Mouse (Mus musculus) embryonic facial prominence, embryonic 10.5 days (tissue): ENCODE results near the gene Gigyf2. TPM values are rescaled to one million over a fixed set of nuclear protein-coding genes. Genes with fewer than 3 reads are reported as not detected.

Source experiments
- DNase-seq: peaks from one replicate; pipeline ENCODE4 v3.0.0-alpha.2; 2017; ENCODE audit warnings: low spot score
- H3K27ac ChIP-seq: fragments of 300-500 bp; sonication (generic); replicated peaks from 2 replicates; pipeline ENCODE4 v1.5.1; 2016; ENCODE audit warnings: mild to moderate bottlenecking
- H3K27me3 ChIP-seq: fragments of 300-500 bp; sonication (generic); replicated peaks from 2 replicates; pipeline ENCODE4 v1.6.1; 2016; ENCODE audit warnings: low read depth, mild to moderate bottlenecking; ENCODE audit not compliant: poor library complexity, severe bottlenecking
- H3K36me3 ChIP-seq: fragments of 300-500 bp; sonication (generic); replicated peaks from 2 replicates; pipeline ENCODE4 v1.6.1; 2016; ENCODE audit warnings: mild to moderate bottlenecking, moderate library complexity
- H3K4me1 ChIP-seq: fragments of 300-500 bp; sonication (generic); 2 replicates; pipeline ENCODE4 v1.6.1; 2016
- H3K4me3 ChIP-seq: fragments of 300-500 bp; sonication (generic); 2 replicates; pipeline ENCODE4 v1.5.1; 2016; ENCODE audit warnings: mild to moderate bottlenecking, moderate library complexity
- H3K9me3 ChIP-seq: fragments of 300-500 bp; sonication (generic); 2 replicates; pipeline ENCODE4 v1.6.1; 2016; ENCODE audit warnings: mild to moderate bottlenecking
- WGBS: fragments of 180-500 bp; shearing (Covaris S2); methylation state at CpG from one replicate; pipeline ENCODE4 v1.1.7; 2016; 5-methylcytosine and 5-hydroxymethylcytosine counted together
- polyA plus RNA-seq: library from polyadenylated mRNA; unstranded; fragments of >200 nt; fragmentation: Nextera tagmentation; extraction: Ambion mirVana; gene quantifications from 2 replicates; pipeline ENCODE4 v1.2.1, GENCODE M21; 2016

The Gigyf2 gene
- polyA plus RNA-seq, 1 experiment from 2014 or later: 55.2 TPM

GRCm38 (mm10) chr1:87471914-87472313 is 145.1 kb downstream of the Gigyf2 start:
- 70% methylated on average over 7 of the region's 7 CpGs for WGBS
- no peaks in the 10 kb centered on the region for H3K9me3 ChIP-seq
- no peak overlapping the region for H3K27ac ChIP-seq
- no peak for DNase-seq
- no peaks in the 10 kb centered on the region for H3K36me3 ChIP-seq
- H3K4me1 ChIP-seq: peaks cover 9% of the 10 kb centered on the region
- H3K27me3 ChIP-seq: peaks cover 46% of the 10 kb centered on the region
- H3K4me3 ChIP-seq: no peak overlapping the region

DNA sequence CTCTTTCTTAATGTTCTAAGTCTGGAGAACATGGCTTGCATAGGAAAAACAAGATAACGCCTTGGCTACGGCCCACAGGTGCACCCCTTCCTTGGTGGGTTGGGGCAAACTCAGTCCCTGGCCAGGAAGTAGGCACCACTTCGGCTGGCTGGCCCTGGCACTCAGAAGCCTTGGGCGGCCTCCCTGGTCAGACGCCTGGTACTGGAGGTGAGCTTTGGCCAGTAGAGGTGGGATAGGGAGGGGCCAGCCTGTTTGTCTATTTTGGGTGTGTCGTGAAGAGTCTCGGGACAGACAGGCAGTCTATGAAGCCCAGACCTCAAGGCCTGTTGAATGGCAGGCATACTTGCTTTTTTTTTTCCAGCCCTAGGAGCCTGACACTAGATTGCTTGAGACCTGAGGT is 145.8 kb downstream of the Gigyf2 start:
- Histone ChIP-seq H3K4me1 (peaks cover 9% of the 10 kb centered on the region), H3K4me3 (no peak overlapping the region), H3K27me3 (peaks cover 52% of the 10 kb centered on the region), H3K9me3 (no peaks in the 10 kb centered on the region), H3K36me3 (no peaks in the 10 kb centered on the region), H3K27ac (no peak overlapping the region)
- 88% methylated on average over 7 of the region's 7 CpGs for WGBS
- no peak for DNase-seq

DNA sequence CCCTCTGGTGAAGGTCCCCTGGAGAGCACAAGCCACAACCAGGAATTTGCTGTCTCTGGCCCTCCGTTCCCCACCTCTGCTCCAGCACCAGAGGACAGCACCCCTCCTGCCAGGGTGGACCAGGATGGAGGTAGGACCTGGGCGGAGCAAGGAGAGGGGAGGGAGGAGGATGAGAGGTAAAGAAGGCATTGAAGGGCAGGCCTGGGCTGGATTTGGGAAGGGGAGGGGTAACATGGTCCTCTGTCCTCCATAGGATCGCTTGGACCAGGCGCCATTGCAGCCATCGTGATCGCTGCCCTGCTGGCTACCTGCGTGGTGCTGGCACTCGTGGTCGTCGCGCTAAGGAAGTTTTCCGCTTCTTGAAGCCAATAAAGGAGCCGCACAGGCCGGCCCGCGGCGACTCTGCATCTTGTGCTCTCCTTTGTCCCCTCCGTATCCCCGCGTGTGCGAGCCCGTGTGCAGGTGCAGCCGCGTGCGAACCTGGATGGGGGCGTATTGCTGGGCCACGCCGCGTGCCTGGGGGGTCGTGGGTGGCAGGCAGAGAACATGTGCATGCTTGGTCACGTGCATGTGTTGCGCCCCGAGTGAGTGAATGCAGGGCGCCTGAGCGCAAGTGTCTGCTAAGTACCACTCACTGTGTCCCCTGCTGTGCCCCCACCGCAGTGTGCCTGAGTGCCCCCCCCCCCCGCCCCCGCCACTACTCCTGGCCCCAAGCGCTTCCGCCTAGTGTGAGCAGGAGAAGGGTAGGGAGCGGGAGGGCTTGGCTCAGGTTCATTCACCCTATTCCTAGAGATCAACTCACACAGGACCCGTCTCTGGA is 148.5 kb downstream of the Gigyf2 start:
- peak; percentile 38 for DNase-seq
- WGBS: 2% methylated on average over 42 of the region's 42 CpGs
- Histone ChIP-seq H3K9me3 (no peaks in the 10 kb centered on the region), H3K36me3 (no peaks in the 10 kb centered on the region), H3K27ac (peak overlapping the region; percentile 60; the same call in 1 of the 2 replicates), H3K4me3 (peak overlapping the region; percentile 59), H3K27me3 (peaks cover 54% of the 10 kb centered on the region), H3K4me1 (peaks cover 9% of the 10 kb centered on the region)

- Histone ChIP-seq H3K4me1 (no peaks in the 10 kb centered on the region; the same call in 1 of the 2 replicates), H3K27ac (no peak overlapping the region), H3K27me3 (peaks cover 2% of the 10 kb centered on the region; the same call in 1 of the 2 replicates), H3K4me3 (no peak overlapping the region), H3K36me3 (no peaks in the 10 kb centered on the region), H3K9me3 (no peaks in the 10 kb centered on the region)
- DNase-seq: no peak
- 90% methylated on average over 4 of the region's 4 CpGs for WGBS
These were observed 155.7 kb downstream of the Gigyf2 start for GRCm38 (mm10) chr1:87482546-87482945.

DNA sequence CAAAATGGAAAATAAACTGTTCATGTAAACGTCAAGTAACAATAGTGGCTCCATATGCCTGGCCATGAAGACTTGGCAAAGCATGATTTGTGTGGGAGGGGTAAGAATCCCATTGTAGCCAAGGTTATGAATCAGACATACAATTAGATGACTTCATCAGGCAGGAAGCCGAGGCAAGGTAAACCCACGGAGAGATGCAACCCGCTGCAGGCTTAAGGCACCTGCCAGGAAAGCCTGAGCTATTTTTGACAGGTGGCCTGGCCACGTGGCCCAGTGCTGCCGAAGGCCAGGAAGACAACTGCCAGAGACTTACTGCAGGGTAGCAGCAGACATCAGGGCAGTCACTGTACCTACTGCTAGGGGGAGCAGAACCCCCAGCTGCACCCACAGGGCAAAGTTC is 159.6 kb downstream of the Gigyf2 start:
- no peak overlapping the region for H3K4me3 ChIP-seq
- no peak overlapping the region for H3K27ac ChIP-seq
- H3K4me1 ChIP-seq: no peaks in the 10 kb centered on the region
- no peaks in the 10 kb centered on the region for H3K36me3 ChIP-seq
- no peaks in the 10 kb centered on the region for H3K27me3 ChIP-seq
- H3K9me3 ChIP-seq: no peaks in the 10 kb centered on the region
- DNase-seq: no peak
- WGBS: 75% methylated on average over 6 of the region's 6 CpGs

DNA sequence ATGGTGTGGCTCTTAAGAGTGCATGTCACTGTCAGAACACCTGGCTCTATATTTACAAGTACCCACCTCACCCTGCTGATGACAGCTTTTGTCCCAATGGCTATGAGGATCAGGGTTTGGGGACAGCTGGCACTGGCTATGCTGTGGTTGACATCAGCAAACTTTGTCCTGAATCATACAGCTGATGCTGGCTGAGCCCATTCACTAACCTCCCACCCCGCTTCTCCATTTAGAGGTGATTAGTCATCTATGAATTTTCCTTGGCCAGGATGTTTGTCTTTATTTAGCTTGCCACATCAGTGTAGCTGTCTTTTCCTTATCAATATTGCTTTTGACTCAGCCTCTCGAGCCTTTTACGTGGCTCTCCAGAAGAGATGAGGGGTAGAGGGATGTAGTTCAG is 165.5 kb downstream of the Gigyf2 start:
- Histone ChIP-seq H3K9me3 (no peaks in the 10 kb centered on the region), H3K27ac (no peak overlapping the region), H3K27me3 (no peaks in the 10 kb centered on the region), H3K4me3 (no peak overlapping the region), H3K4me1 (no peaks in the 10 kb centered on the region), H3K36me3 (no peaks in the 10 kb centered on the region)
- 89% methylated on average over 3 of the region's 3 CpGs for WGBS
- no peak for DNase-seq

- 74% methylated on average over 4 of the region's 4 CpGs for WGBS
These were observed 166.7 kb downstream of the Gigyf2 start for GRCm38 (mm10) chr1:87493542-87493941.

More at GRCm38 (mm10) chr1:87493542-87493941, 166.7 kb downstream of the Gigyf2 start:
- no peak overlapping the region for H3K4me3 ChIP-seq
- no peaks in the 10 kb centered on the region for H3K9me3 ChIP-seq
- DNase-seq: no peak
- no peaks in the 10 kb centered on the region for H3K36me3 ChIP-seq
- no peak overlapping the region for H3K27ac ChIP-seq
- no peaks in the 10 kb centered on the region for H3K27me3 ChIP-seq
- no peaks in the 10 kb centered on the region for H3K4me1 ChIP-seq

Other genes starting within 250 kb of the Gigyf2 start
- not detected in 2 replicates for gene Alppl2, start 237.1 kb upstream of the Gigyf2 start, polyA plus RNA-seq
- not detected in 2 replicates for gene Alpi, start 225.4 kb upstream of the Gigyf2 start, polyA plus RNA-seq
- gene Akp3, start 202.0 kb upstream of the Gigyf2 start, polyA plus RNA-seq: not detected in 2 replicates
- 1.2 and 3.1 TPM in 2 replicates for gene Ecel1, start 170.5 kb upstream of the Gigyf2 start, polyA plus RNA-seq
- 0.71 and 0.94 TPM in 2 replicates for gene Prss56, start 143.7 kb upstream of the Gigyf2 start, polyA plus RNA-seq
- 0.13 and 0.17 TPM in 2 replicates for gene Chrnd, start 136.4 kb upstream of the Gigyf2 start, polyA plus RNA-seq
- gene Chrng, start 122.3 kb upstream of the Gigyf2 start, polyA plus RNA-seq: 0.35 and 0.39 TPM in 2 replicates
- gene Eif4e2, start 113.1 kb upstream of the Gigyf2 start, polyA plus RNA-seq: 175 and 185 TPM in 2 replicates
- gene Efhd1, start 62.6 kb upstream of the Gigyf2 start, polyA plus RNA-seq: 0.69 and 0.77 TPM in 2 replicates
- gene Kcnj13, start 67.7 kb downstream of the Gigyf2 start, polyA plus RNA-seq: 1.4 and 1.8 TPM in 2 replicates
- not detected in 2 replicates for gene Snorc, start 143.3 kb downstream of the Gigyf2 start, polyA plus RNA-seq
- not detected in 2 replicates for gene Neu2, start 182.9 kb downstream of the Gigyf2 start, polyA plus RNA-seq
- gene Ngef, start 246.9 kb downstream of the Gigyf2 start, polyA plus RNA-seq: 1.7 and 2.5 TPM in 2 replicates